Mouse (Mus musculus): ENCODE measurements around the gene Iffo2. TPM values are rescaled to one million over a fixed set of nuclear protein-coding genes. Genes with fewer than 3 reads are reported as not detected.
A peak's percentile ranks its signal among the peaks of the same experiment; 100 is the strongest.

The Iffo2 gene
- total RNA-seq, 2 experiments from 2014 or later: 15.7 to 17.5 TPM

GRCm38 (mm10) chr4:139540784-139541183 is 10.4 kb downstream of the Iffo2 start:
- TF ChIP-seq CTCF (conservative IDR thresholded peaks at IDR 0.05): no peak
- no peak overlapping the region for H3K4me3 ChIP-seq
- no peak overlapping the region for H3K27ac ChIP-seq
- no peak for DNase-seq (ENCODE audit: low spot score in 2 of 2)

- H3K27ac ChIP-seq: no peak overlapping the region
- no peak overlapping the region for H3K4me3 ChIP-seq
- TF ChIP-seq CTCF (conservative IDR thresholded peaks at IDR 0.05): no peak
- no peak for DNase-seq (ENCODE audit: low spot score in 2 of 2)
Observed at GRCm38 (mm10) chr4:139545791-139546190, 15.4 kb downstream of the Iffo2 start.

DNA sequence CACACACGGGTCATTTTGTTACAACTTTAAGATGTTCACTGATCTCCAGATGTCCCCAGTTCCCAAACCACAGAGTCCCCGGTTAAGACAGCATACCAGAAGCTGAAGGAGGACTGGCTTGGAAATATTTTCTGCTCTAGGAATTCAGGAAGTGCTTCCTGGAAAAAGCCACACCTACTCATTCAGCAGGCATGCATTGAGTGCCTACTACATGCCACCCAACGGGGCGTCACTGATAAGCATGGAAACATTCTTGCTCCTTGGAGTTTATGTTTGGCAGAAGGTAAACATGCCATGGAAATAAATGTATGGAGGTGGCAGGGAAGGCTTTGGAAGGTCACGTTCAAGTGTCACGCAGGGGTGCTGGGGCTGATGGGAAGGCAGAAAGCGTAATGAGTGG is 19.1 kb downstream of the Iffo2 start:
- DNase-seq (ENCODE audit: low spot score in 2 of 2): no peak
- Histone ChIP-seq H3K27ac (no peak overlapping the region), H3K4me3 (no peak overlapping the region)
- TF ChIP-seq CTCF (conservative IDR thresholded peaks at IDR 0.05): no peak

DNA sequence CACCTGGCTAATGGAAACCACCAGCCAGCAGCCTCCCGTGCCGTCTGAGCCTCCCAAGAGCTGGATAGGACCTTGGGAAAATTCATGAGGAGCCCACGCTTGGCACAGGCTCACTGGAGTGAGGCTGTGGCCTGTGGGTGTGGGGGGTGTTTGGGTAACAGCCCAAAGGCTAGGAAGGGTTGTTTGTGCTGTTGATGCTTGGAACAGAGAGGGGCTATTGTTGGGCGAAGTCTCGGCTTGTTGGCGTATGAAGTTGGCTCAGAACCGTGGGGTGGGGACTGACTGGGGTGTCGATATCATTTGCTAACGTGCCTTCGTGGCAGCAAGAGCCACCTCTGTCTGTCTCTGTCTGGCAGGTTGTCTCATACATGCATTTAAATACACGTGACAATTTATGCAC is 24.9 kb downstream of the Iffo2 start:
- no peak for DNase-seq (ENCODE audit: low spot score in 2 of 2)
- TF ChIP-seq CTCF (conservative IDR thresholded peaks at IDR 0.05): no peak
- no peak overlapping the region for H3K27ac ChIP-seq
- H3K4me3 ChIP-seq: no peak overlapping the region

DNA sequence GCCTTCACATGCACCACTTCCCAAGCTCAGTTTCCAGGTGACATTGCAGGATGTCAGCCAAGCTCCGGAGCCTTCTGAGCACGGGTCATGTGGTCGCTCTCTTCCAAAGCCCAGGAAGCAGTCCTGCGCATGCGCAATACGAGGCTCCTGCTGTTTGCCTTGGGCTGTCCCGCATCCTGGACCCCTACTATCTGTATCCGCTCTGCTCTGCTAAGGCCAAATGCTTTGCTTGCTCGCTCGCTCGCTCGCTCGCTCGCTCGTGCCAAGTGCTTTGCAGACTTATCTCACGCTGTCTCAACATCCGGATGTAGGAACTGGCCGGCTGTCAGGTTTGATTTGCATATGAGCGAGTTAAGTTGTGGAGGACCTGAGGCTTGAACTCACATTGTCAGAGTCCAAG is 25.6 kb downstream of the Iffo2 start:
- H3K4me3 ChIP-seq: no peak overlapping the region
- DNase-seq (ENCODE audit: low spot score in 2 of 2): no peak
- no peak overlapping the region for H3K27ac ChIP-seq
- no peak for TF ChIP-seq CTCF (conservative IDR thresholded peaks at IDR 0.05)

GRCm38 (mm10) chr4:139568361-139568760 is 38.0 kb downstream of the Iffo2 start:
- TF ChIP-seq CTCF (conservative IDR thresholded peaks at IDR 0.05): no peak
- Histone ChIP-seq H3K27ac (no peak overlapping the region), H3K4me3 (no peak overlapping the region)
- no peak for DNase-seq (ENCODE audit: low spot score in 2 of 2)

- TF ChIP-seq CTCF (conservative IDR thresholded peaks at IDR 0.05): peak; percentile 53
- no peak for DNase-seq (ENCODE audit: low spot score in 2 of 2)
- Histone ChIP-seq H3K27ac (no peak overlapping the region), H3K4me3 (no peak overlapping the region)
Observed at GRCm38 (mm10) chr4:139570756-139571155, 40.4 kb downstream of the Iffo2 start.

DNA sequence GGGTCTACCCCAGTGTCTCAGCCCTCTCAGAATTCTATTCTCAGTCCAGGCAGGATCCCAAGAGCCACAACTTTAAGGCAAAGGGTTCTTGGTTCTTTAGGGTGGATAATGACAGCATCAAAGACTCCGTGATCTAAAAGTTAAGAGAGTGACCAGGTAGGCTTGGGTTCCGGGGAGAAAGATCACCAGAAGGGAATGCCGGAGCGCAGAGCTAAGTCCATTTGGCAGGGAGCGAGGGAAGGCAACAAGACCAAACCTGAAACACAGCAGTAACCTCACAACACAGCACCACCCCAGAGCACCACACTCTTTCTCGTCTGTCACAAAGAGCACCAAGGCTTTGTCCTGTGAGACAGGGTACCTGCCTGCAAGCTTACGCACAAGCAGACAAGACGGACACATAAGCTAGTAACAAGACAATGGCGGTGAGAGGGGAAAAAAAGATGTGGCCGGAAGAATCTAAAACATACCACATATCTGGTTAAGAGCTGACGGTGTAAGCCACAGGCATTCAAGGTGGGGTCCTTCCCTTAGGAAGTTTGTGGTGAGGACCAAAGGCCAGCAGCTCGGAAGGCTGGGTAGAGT is 42.7 kb downstream of the Iffo2 start:
- no peak overlapping the region for H3K4me3 ChIP-seq
- no peak for DNase-seq (ENCODE audit: low spot score in 2 of 2)
- no peak for TF ChIP-seq CTCF (conservative IDR thresholded peaks at IDR 0.05)
- no peak overlapping the region; the same call in 1 of the 2 replicates for H3K27ac ChIP-seq

DNA sequence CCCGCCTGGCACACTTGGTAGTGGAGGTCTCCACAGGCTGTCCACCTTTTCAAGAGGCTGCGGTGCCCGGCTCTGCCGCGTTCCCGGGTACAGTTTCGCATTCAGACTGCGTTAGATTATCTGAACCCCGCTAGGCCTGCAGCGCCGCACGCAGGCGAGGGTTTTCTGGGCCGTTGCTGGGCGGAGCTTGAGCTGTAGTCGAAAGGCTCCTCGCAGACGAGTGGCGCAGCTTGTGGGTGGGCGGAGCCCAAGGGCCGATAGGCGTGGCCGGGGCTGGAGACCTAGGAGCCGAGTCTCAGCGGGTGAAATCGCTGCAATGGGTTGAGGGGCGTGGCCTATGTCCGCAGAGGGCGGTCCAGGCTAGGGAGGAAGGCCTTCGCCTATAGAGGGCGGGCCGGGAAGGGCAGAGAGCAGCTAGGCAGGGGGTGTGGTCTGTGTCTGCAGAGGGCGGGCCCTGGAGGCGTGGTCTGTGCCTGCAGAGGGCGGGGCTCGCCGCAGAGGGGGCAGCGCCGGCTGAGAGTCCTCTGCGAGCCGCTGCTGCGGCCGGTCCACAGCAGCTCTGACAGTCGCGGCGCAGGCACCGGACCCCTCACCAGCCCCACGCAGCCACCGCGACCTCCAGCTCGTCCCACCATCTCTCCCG is 43.9 kb downstream of the Iffo2 start:
- peak overlapping the region; percentile 75 for H3K4me3 ChIP-seq
- TF ChIP-seq CTCF (conservative IDR thresholded peaks at IDR 0.05): peak; percentile 83
- peak; percentile 98 for DNase-seq (ENCODE audit: low spot score in 2 of 2)

DNA sequence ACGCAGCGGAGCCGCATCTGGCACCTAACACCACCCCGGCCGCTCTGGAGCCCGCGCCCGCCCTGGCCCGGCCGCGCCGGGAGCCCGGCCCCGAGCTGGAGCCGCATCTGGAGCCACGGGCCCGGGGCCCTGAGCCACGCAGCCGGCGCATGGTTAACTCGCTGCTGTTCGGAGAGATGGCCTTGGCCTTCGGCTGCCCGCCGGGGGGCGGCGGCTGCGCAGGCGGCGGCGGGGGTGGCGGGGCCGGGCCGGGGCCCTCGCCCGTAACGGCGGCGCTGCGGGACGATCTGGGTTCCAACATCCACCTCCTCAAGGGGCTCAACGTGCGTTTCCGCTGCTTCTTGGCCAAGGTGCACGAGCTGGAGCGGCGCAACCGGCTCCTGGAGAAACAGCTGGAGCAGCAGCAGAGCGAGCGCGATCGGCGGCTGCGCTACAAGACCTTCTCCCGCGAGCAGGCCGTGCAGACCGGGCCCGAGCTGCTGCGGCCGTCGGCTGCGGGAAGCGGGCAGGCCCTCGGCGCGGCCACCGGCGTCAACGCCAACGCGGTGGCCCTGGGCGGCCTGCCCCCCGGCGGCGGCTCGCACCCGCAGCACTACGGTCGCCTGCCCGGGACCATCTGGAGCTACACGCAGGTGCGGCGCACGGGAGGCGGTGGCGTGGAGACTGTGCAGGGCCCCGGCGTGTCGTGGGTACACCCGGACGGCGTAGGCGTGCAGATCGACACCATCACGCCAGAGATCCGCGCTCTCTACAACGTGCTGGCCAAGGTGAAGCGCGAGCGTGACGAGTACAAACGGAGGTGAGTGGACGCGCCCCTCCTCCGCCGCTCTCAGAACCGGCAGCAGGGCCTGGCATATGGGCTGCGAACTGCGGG is 44.7 kb downstream of the Iffo2 start:
- peak in 1 of 2 experiments; percentile 51 for DNase-seq (ENCODE audit: low spot score in 2 of 2)
- peak; percentile 27 for TF ChIP-seq CTCF (conservative IDR thresholded peaks at IDR 0.05)
- H3K4me3 ChIP-seq: peak overlapping the region; percentile 75
- peak overlapping the region; percentile 94 for H3K27ac ChIP-seq

More for the DNA sequence above, 43.9 kb downstream of the Iffo2 start:
- peak overlapping the region; percentile 94 for H3K27ac ChIP-seq

GRCm38 (mm10) chr4:139575673-139576003 is 45.3 kb downstream of the Iffo2 start:
- no peak for DNase-seq (ENCODE audit: low spot score in 2 of 2)
- Histone ChIP-seq H3K27ac (peak overlapping the region; percentile 94), H3K4me3 (peak overlapping the region; percentile 75)
- TF ChIP-seq CTCF (conservative IDR thresholded peaks at IDR 0.05): no peak

DNA sequence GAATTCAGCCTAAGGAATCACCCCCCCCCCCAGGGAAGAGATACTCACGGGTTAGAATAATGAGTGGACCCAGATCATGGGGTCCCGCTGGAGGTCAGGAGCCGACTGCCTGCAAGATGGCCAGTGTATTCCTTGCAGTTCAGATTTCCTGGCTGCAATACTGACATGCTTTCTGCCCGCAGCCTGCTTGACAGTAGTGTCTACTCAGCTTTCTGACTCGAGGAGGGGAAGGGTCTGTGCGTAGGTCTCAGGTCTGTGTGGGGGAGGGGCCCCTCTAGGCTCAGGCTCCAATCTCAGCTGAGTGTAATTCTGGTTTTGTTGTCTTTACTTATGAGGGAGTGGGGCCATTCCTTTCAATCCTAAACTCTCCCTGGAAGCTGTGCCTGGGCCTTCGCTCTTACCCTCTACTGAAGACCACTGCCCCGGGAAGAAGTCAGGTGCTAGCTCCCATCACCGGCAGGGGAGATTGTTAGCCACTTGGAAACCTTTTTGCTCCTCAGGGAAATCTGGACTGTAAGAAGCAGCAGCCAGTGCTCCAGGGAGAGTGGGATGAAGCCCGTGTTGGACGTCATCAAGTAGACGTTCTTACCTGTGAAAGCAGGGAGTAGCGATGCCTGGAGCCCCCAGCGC is 46.0 kb downstream of the Iffo2 start:
- no peak for DNase-seq (ENCODE audit: low spot score in 2 of 2)
- peak overlapping the region; percentile 75 for H3K4me3 ChIP-seq
- no peak for TF ChIP-seq CTCF (conservative IDR thresholded peaks at IDR 0.05)
- H3K27ac ChIP-seq: 0 out of 2 replicates have a peak overlapping the region, but pooled peaks have one; percentile 94

DNA sequence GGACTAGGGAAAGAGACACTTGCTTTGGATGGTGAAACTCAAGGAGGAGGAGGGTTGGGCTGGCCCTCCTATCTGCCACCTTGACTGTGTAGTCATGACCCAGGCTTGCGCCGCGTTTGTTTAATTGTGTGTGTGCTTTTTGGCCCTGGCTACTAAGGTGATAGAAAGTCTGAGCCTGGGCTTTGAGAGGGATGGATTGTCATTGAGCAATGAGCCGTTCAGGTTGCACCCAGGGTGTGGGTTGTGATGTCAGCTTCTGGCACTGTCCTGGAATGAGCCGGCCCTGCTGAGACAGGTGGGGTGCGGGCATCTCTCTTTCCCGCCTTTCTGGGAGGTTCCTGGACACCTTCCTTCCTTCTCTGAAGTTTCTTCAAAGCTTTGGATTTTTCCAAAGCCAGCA is 46.7 kb downstream of the Iffo2 start:
- DNase-seq (ENCODE audit: low spot score in 2 of 2): no peak
- Histone ChIP-seq H3K4me3 (peak overlapping the region; percentile 75), H3K27ac (0 out of 2 replicates have a peak overlapping the region, but pooled peaks have one; percentile 10)
- no peak for TF ChIP-seq CTCF (conservative IDR thresholded peaks at IDR 0.05)

All from layer of hippocampus, adult 2 months (tissue).